Comparison of ENCODE assay signal across 34 mouse cellular contexts in genomic region chr10:66228123-66228522, GRCm38 (mm10).
DNase-seq lines count a peak whose midpoint lies in the region; ATAC-seq lines count a peak whose summit lies in the region.
"Had no signal": no experiment of that assay in that cellular context is flagged by ENCODE, and none has a peak within 500 bp of the region (broad histone marks: within the 10 kb centered on the region; RNA-seq: fewer than 3 reads in every experiment).

No protein-coding gene starts in this region.

- H3K4me1 ChIP-seq in midbrain, embryonic 16.5 days (ENCODE audit: control insufficient read depth, insufficient read depth, low read length) = no peaks in the 10 kb centered on the region
- H3K4me1 ChIP-seq: forebrain, embryonic 12.5 days; hindbrain, embryonic 12.5 days; intestine, embryonic 15.5 days; limb, embryonic 10.5 days; limb, embryonic 15.5 days; liver, embryonic 13.5 days; megakaryocyte, embryonic 14.5 days; midbrain, embryonic 12.5 days had no signal

- DNase-seq in Muller cell, postnatal 12 days (ENCODE audit: inconsistent ontology term) = peak; percentile 25
- peak; percentile 94 for DNase-seq in brain, adult 2 months (ENCODE audit: low read depth, low spot score)
- DNase-seq in cerebellum, adult 8-10 months = peak; percentile 76
- peak; percentile 62 to 78 for DNase-seq in cerebellum, postnatal 25 days
- no peak for DNase-seq in adrenal gland, adult (ENCODE audit: inconsistent age in 2 of 2, low spot score in 1 of 2)
- no peak for DNase-seq in kidney, postnatal 25 days
- DNase-seq: adrenal gland, postnatal 10 days; B cell, adult 2 months; forebrain, postnatal 0 days; gastrocnemius, postnatal 10 days; heart, postnatal 14 days; kidney, adult 2 months; kidney, postnatal 4 days; layer of hippocampus, postnatal 36 days; liver, embryonic 13.5 days; lung, adult 18-20 months; lung, postnatal 4 days; right cerebral cortex, adult 18-20 months; right cerebral cortex, postnatal 4 days; thymus, adult 2 months; thymus, postnatal 36 days had no signal

- no peak overlapping the region for H3K9ac ChIP-seq in midbrain, embryonic 16.5 days (ENCODE audit: low read depth, low read length)
- H3K9ac ChIP-seq: embryonic facial prominence, embryonic 13.5 days; forebrain, embryonic 12.5 days; forebrain, postnatal 0 days; hindbrain, embryonic 12.5 days; intestine, embryonic 15.5 days; limb, embryonic 15.5 days; liver, embryonic 13.5 days; midbrain, embryonic 12.5 days had no signal

- no peak overlapping the region for H3K27ac ChIP-seq in midbrain, embryonic 16.5 days (ENCODE audit: low read length)
- H3K27ac ChIP-seq: embryonic facial prominence, embryonic 13.5 days; forebrain, embryonic 12.5 days; hindbrain, embryonic 12.5 days; hindbrain, postnatal 0 days; intestine, embryonic 15.5 days; limb, embryonic 10.5 days; limb, embryonic 15.5 days; liver, embryonic 13.5 days; midbrain, embryonic 12.5 days had no signal

- no peak overlapping the region for H3K4me2 ChIP-seq in midbrain, embryonic 16.5 days (ENCODE audit: low read length)
- H3K4me2 ChIP-seq: embryonic facial prominence, embryonic 13.5 days; forebrain, embryonic 12.5 days; hindbrain, embryonic 12.5 days; intestine, embryonic 15.5 days; limb, embryonic 15.5 days; liver, embryonic 13.5 days; midbrain, embryonic 12.5 days had no signal

- H3K4me3 ChIP-seq in midbrain, embryonic 16.5 days (ENCODE audit: low read depth, low read length) = no peak overlapping the region
- H3K4me3 ChIP-seq: embryonic facial prominence, embryonic 13.5 days; erythroblast, embryonic 14.5 days; forebrain, embryonic 12.5 days; hindbrain, embryonic 12.5 days; intestine, embryonic 15.5 days; limb, embryonic 10.5 days; limb, embryonic 15.5 days; liver, embryonic 13.5 days; megakaryocyte, embryonic 14.5 days; midbrain, embryonic 12.5 days had no signal

- no peaks in the 10 kb centered on the region for H3K9me3 ChIP-seq in midbrain, embryonic 16.5 days (replicated peaks; ENCODE audit: control insufficient read depth, low read length, poor library complexity, severe bottlenecking)
- H3K9me3 ChIP-seq: embryonic facial prominence, embryonic 13.5 days; forebrain, embryonic 12.5 days; hindbrain, embryonic 12.5 days; intestine, embryonic 15.5 days; limb, embryonic 10.5 days; limb, embryonic 15.5 days; liver, embryonic 13.5 days; megakaryocyte, embryonic 14.5 days; midbrain, embryonic 12.5 days had no signal

- no peaks in the 10 kb centered on the region for H3K36me3 ChIP-seq in midbrain, embryonic 16.5 days (ENCODE audit: control insufficient read depth, insufficient read depth, low read length)
- H3K36me3 ChIP-seq: embryonic facial prominence, embryonic 13.5 days; forebrain, embryonic 12.5 days; hindbrain, embryonic 12.5 days; intestine, embryonic 15.5 days; limb, embryonic 10.5 days; limb, embryonic 15.5 days; liver, embryonic 13.5 days; midbrain, embryonic 12.5 days had no signal

- no peaks in the 10 kb centered on the region for H3K27me3 ChIP-seq in midbrain, embryonic 16.5 days (ENCODE audit: control insufficient read depth, insufficient read depth, low read depth, low read length)
- H3K27me3 ChIP-seq: CH12.LX; embryonic facial prominence, embryonic 13.5 days; forebrain, embryonic 12.5 days; hindbrain, embryonic 12.5 days; intestine, embryonic 15.5 days; limb, embryonic 15.5 days; liver, embryonic 13.5 days; megakaryocyte, embryonic 14.5 days; midbrain, embryonic 12.5 days had no signal

- no peak for ATAC-seq in midbrain, embryonic 16.5 days
- ATAC-seq: forebrain, postnatal 0 days; hindbrain, postnatal 0 days; intestine, embryonic 15.5 days; lung, postnatal 0 days had no signal

- 53% methylated on average over 2 of the region's 2 CpGs for WGBS in midbrain, embryonic 16.5 days

Comparison
In these comparisons a context has a peak if more than half of its experiments do, and no peak if none do; other contexts are left out.
1. DNase-seq: peak in Muller cell, postnatal 12 days (single experiment), brain, adult 2 months (single experiment), cerebellum, adult 8-10 months (single experiment) and cerebellum, postnatal 25 days (2 of 2); none in adrenal gland, adult (0 of 2) and kidney, postnatal 25 days (0 of 2).